Mouse (Mus musculus) CD8-positive naive resting alpha-beta T cell, adult 2 months (primary cell): ENCODE measurements around the gene Maml3.

Experiments
- DNase-seq, 2 experiments: peaks; one replicate each; pipeline ENCODE4 v3.0.0; 2022; ENCODE audit warnings: low read depth in 2 of 2, low spot score in 2 of 2

The Maml3 gene

DNA sequence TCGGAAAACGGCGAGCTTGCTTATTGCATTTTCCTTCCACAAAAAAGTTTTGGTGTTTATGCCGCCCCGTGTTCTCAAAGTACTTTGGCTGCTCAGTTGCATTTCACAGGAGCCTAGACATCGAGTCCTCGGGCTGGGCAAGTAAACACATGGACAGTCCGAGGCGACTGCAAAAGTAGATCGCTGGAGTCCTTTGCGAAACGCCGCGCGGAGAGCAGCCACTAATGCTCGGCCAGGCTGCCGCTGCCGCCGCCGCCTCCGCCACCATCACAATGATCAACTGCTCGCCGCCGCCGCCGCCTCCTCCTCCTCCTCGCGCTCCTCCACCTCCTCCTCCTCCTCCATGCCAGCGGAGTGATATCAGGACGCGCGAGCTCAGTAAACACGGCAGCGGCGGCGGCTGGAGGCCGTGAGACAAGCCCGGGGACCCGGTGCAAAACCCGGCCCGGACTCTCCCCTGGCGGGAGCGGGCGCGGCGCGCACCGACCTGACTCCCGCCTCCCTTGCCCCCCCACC is at the start of gene Maml3:
TSS of gene Maml3 (minus strand) at position 441 of the 516 bp plus-strand sequence.
- DNase-seq: peak; percentile 81 to 83

DNA sequence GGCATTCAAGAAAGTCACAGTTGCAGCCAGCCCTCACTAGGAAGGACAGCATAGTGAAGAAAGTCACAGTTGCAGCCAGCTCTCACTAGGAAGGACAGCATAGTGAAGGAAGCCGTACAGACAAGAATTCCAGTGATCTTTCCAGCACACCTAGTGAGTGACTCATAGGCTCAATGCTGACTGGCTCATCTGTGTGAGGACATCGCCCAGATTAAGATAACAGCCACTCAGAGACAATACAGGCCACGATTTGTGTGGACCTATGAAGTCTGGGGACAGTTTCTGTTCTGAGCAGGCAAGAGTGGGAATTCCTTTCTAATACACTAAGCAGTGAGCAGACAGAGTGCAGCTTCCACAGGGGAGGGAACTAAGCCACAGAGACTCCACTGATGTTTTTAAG is 46.3 kb upstream of the Maml3 start:
- no peak for DNase-seq

DNA sequence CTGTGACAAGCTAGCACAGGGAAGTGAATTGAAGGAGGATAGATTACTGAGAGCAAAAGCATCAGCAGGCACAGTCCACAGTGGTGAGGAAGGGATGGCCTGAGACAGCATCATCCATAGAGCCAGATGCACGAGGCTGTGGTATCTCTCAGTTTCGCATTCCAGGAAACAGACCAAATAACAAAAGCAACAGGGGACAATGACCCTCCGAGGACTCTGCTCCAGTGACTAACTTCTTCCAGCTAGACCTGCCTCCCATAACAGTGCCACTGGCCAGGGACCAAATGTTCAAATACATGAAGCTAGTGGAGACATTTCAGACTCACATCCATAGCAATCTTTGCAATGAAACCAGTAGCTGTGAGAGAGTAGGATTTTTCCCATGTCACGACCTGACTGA is 43.4 kb upstream of the Maml3 start:
- no peak for DNase-seq

DNA sequence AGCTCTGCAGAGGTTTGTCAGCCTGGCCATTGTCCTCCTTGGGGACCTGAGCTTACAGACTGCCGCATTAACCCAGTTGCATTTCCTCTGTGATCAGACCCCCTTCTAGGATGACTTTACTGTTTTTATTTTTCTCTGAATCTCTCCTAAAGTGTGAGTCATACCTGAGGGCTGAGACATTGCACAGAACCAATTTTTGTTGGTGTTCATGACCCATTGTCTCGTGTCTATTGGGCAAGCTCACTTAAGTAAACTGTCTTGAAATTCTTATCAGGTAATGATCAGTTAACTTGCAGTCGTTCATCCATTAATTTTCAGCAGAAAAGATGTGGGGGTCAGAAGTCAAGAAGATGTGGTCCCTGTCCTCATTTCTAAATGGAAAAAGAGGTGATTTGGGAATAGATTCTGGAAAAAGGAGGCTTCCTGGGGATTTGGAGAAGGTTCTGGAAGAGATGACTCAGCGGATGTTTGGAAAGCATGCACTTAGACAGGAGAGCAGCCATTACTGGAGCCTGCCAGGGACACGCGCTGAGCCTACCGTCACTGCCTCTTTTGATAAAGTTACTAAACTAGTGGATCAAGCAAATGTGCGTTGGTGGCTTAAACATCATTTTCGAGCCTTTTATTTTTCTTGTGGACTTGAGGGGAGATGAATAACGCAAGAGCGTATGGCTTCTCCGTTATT is 40.0 kb upstream of the Maml3 start:
- DNase-seq: no peak

DNA sequence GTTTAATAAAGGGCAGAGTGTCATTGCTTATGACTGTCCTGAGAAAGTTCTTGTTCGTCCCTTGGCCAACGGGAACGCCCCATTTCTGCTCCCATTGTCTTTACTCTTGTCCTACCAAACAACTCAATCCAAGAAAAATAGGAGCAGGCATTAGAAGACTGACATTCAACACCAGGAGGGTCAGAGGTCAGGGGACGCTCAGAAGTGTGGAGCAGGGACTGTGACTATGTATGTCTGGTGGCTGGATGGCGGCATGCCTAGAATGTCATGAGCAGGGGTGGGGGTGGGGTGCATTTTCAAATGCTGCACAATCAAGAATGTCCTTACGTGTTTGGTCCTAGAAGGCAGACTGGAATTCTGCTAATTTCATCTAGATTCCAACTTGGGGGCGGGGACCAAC is 38.1 kb upstream of the Maml3 start:
- no peak for DNase-seq

DNA sequence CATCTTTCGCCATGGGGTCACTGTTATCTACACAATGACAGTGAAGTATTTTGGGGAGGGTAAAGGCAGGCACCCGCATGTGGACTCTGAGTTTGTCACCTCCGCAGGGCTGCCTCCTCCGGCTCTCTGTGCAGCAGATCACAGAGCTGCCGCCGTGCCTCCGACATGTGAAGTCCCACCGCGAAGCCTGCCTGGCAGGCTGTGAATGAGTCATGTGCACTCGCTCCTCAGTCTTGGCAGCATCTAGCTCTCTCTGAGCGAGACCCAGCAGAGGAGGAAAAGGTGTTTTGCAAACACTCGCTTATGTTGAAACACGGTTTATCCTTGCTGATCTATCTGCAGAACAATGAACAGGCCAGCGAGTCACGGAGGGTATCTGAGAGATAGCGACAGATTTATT is 35.3 kb upstream of the Maml3 start:
- no peak for DNase-seq

DNA sequence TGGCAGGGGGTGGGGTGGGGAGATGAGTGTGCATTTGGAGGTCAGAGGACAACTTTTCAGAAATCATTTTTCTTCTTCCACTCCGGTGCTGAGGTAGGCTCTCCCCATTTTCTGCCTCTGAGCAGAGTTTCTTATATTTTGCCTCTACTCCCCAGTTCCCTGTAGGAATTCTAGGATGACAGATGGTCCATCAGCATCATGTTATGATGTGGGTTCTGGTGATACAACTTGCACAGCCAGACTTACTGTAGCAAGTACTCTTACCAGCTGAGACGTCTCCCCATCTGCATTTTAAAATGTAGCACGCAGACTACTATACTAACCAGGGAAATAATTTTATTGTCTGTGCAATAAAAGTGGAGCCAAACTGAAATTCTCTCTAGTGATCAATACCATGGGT is 20.5 kb upstream of the Maml3 start:
- DNase-seq: no peak

DNA sequence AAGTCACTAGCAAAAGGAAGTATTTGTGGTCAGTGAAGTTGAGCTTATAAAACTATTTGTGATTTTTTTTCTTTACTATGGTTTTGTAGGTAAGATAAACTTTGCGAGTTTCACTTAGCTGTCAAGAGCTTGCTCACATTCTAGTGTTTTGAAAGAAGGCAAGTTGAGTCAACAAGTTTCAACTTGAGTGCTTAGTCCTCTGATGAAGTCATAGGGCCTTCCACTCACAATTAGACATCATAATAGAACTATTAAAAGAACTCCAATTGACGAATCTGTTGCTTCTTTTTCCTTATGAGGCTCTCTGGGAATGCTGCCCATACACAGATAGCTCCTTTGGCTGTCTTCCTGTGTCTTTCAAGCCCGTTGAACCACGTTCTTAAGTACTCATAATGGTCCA is 16.0 kb upstream of the Maml3 start:
- DNase-seq: no peak

DNA sequence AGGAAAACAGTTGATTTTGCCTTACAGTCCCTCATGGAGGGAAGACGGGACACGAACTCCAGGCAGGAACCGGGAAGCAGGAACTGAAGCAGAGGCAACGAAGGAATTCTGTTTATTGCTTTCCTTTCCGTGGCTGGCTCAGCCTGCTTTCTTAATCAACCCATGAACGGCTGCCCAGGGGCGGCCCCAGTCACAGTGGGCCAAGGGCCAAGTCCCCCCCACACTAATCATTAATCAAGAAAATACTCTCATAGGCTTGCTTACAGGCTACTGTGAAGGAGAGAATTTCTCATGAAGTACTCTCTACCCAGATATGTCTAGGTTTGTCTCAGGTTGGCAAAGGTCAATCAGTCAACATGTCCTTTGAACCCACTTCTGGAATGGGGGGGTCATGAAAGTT is 14.3 kb upstream of the Maml3 start:
- DNase-seq: no peak

DNA sequence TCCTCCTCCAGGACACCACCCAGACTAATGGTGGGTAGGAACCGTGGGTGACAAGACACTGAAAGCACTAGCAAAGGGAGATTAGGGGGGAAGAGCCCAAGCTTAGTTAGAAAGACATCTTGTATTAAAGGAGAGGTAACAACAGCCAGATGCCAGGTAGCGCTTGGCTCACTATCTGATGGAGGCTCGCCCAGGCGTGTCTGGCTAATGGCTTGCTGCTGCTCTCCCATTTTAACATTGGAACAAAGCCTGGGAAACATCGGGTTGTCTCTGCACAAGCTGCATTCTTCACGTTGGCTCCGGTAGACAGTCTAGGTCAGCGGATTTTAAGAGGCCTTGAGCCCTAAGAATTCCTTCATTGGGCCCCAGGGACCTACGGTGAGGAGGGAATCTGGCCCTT is 10.5 kb upstream of the Maml3 start:
- no peak for DNase-seq

DNA sequence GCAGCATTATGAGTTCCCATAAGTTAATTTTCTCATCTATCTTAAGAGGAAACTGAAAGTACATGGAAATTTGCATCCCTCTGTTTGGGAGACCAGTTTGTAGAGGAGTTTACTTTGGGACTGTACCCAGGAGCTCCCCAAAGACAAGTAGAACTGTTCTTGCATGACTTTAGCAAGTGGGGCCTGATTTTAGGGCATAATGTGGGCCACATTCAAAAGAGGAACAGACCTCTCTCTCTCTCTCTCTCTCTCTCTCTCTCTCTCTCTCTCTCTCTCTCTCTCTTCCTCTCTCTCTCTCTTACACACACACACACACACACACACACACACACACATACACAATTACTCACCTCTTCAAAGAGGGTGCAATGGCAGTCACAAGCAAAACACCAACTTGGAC is 3.2 kb upstream of the Maml3 start:
- DNase-seq: no peak

DNA sequence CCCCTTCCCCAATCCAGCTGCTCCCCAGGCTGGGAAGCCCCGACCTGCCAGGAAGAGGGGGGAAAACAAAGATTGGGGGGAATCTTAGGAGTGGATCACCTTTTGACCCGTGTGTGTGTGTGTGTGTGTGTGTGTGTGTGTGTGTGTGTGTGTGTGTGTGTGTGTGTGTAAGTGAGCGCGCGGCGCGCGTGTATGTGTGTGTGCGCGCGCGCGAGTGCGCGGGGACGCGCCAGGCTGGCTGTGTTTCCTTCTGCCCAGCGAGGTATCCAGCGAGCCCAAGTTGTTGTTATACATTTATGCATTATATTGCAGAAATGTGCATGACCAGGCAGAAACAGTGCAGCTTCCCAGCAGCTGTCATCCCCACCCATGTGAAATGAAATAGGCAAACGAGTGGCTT is 280 bp upstream of the Maml3 start:
- DNase-seq: peak; percentile 16 to 28

DNA sequence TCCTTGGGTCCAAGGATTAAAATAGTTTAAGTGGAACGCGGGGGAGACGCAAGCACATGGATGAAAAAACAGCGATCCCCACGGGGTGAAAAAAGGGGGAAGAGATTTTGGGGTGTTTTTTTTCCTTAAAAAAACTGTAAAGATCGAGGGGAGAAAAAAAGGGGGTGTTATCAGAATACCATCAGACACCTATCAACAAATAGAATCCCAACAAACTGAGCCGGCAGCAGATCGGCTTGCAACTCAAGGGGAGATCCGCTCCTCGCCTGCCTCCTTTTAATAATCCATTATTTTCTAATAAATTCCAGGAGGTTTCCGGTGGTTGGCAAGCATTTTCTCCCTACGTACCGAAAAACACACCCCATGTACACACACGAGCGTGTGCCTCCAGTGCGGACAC is 668 bp downstream of the Maml3 start:
- DNase-seq: no peak

DNA sequence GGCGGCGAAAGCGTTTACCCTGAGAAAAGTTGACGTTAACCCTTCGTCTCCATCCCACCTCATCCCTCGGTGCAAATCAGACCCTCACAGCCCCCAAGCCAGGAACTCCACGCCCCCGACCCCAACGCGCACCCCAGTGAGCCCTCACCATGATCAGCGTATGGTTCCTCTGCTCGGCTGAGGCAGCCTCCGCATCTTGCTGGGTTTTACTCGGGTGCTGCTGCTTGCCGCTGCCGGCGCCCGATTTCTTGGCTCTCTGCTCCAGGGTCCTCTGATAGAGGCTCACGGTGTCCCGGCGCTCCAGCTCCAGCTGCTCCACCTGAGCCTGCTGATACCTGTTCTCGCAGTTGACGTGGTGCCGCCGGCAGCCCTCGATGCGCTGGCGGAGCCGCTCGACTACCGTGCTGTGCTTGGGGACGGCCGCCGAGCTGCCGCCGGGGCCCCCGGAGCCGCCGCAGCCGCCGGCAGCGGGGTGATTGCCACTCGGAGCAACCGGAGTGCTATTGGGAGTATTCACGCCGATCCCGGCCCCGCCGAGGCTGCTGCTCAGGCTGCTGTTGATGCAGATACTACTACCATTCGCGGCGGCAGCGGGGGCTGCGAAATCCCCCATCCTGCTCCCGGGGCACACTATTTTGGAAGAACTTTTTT is 1.2 kb downstream of the Maml3 start:
- DNase-seq: peak; percentile 40 to 53

DNA sequence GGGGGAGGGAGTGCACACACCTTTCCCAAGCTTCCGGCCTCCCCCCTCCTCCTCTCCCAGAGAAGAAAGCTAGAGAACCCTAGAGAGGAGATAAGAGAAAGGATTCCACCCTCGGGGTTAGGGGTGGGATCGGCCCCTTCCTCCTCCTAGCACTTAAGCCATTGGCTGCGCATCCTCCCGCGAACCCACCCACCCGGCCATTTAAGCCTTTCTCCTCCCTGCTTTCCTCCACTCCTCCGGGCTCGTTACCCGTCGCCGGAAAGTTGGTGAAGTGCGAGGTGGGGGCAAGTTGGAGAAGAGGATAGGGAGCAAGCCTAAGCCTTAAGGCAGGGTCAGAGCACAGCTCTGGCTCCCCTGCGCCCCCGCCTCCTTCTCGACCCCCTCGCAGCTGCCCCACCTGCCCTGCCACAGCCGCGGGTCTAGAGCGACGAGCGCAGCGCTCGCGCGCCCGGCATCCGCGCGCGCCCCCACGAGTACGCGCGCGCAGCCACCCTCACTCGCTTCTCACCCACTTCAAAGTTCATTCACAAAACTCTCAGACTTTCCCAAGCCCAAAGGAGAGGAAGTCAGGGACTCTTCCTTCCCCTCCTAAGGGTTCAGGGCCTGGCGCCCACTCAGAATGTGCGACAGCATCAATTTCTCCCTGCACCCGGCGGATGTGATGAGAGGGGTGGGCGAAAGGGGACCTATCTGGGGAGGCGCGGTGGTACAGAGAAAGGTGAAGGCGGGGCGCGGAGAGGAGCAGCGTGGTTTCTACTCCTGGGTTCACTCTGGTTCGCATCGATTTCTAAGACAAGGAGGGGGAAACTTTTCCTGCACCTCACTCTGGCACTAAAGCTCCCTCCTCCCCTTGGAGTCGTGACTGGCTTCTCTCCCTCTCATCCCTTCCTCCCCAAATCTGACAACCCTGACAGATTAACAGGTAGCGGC is 2.0 kb downstream of the Maml3 start:
- DNase-seq: peak; percentile 66 to 75

DNA sequence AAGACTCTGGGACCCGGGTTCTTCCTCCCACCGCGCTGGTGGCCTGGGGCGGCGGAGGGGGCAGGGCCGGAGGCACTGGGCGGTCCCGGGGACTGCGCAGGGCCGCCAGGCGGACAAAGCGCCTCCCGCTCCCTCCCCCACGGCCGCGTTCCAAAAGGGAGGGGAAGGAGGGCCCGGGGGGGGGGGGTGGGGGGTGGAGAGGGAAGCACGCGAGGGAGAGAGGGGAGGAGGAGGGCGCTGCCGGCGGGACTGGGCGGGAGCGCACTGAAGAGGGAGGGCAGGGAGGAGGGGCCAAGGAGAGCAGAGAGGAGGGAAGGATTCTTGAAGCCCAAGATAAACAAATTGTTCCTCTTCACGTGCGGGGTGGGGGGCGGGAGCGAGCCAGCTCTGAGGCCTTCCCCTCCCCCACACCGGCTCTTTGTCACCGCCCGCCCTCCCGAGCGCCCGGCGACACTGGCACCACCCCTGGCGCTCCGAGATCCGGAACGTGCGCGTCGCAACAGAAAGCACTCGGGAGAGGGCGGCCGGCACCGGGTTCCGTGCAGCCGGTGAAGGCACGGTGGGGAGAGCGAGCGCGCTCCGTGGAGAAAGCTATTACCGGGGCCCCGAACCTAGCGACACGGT is 2.8 kb downstream of the Maml3 start:
- DNase-seq: peak; percentile 67 to 74

DNA sequence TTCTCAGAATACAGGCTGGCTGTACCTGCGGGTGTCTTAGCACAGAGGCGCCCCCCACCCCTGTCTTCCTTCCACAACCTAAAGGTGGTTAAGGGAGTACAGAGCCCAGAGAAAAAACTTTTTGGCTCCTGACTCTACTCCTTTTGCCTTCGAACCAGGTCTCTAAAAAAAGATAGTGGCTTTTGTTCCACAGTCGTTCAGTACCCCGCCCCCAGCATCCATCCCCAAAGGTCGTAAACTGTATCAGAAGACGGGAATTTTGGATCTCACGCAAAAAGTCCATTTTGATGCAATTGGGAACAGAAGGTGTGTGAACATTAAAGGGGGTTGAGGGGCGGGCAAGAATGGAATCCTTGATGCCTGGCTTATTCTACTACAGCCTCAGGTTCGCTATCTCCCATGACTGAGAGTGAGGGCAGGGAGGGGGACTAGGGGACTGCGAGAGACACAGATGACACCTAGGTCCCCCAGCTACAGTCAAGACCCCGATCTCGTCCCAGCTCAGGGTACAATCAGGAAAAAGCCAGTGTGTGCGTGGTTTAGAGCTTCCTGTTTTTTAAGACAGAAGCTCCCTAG is 3.4 kb downstream of the Maml3 start:
- DNase-seq: no peak

DNA sequence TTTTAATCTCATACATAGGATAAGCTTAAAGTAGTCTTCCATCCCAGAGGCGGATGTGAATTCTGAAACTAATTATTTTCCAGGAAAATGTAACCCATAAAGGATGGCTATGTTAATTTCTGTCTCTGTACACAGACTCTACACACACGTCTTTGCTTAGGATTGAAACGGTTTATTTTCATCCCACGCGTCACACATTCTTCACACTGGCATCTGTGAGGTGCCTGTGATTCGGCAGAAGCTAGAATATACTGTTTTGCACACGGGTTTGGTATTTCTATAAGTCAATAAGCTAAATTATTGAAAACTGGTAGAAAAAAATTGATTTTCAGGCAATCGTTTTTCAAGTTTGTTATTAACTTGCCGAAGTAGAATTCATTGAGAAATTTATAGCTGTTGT is 4.0 kb downstream of the Maml3 start:
- DNase-seq: no peak

DNA sequence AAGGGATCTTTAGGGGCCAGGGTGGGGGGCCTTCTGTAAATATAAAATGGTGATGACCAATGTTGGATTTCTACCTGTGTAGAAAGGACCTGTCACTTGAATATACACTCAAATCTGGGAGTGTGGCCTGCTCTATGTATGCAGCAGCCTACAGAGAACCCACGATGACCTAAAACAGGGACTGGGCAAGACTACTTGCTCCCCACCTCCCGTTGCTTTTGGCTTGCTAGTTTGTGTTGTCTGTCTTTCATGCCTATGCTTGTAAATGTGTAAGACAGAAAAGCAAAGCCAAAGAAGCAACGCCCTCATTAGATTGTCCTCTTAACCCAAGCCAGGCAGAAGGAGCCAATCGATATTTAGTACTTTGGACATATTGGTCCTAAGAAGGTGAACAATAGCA is 4.6 kb downstream of the Maml3 start:
- no peak for DNase-seq

DNA sequence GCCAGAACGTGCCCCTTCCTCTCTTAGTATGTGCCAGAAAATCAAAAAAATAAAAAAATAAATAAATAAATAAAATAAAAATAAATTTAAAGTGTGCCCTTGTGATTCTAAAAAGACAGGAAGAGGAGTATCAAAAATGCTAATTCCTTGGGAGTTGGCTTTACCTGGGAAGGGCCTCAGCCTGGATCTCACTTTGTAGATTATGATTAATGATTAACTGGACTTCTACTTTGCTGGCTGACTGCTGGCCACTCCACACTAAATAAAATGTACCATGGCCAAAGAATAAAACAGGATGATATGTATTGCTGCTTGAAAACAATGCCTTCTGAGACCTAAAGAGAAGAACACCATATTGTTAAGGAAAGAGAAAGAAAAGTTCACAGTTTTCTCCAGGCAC is 5.6 kb downstream of the Maml3 start:
- DNase-seq: no peak

DNA sequence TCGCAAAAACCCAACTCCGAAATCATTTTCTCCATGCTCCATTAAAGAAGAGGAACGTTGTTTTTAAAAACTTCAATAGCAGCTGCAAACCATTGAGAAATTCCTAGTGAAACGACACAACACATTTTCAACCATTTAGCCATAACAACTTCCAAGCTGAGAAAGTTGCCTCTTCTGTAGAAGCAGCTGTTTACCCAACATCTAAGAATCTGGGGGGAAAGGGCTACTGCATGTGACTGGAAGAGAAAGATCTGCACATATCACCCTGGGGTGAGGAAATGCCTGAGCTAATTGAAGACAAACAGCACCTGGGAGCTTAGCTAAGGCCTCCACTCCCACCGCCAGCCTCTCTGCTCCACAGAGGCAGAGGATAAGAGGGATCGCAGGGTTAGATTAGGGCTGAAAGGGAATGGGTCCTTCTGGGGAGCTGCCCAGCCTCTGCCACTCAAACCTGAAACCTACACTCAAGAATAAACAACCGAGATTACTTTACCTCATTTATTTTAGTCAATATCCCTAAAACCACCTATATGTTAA is 13.5 kb downstream of the Maml3 start:
- DNase-seq: no peak
